Mouse (Mus musculus): ENCODE measurements at regions not wholly inside any gene's neighbourhood (a gene's known extent, or its start where the extent isn't known, plus 50 kb on each side); places are given as distances from the start of the nearest gene placed in this dataset.
A peak's percentile ranks its signal among the peaks of the same experiment; 100 is the strongest.

DNA sequence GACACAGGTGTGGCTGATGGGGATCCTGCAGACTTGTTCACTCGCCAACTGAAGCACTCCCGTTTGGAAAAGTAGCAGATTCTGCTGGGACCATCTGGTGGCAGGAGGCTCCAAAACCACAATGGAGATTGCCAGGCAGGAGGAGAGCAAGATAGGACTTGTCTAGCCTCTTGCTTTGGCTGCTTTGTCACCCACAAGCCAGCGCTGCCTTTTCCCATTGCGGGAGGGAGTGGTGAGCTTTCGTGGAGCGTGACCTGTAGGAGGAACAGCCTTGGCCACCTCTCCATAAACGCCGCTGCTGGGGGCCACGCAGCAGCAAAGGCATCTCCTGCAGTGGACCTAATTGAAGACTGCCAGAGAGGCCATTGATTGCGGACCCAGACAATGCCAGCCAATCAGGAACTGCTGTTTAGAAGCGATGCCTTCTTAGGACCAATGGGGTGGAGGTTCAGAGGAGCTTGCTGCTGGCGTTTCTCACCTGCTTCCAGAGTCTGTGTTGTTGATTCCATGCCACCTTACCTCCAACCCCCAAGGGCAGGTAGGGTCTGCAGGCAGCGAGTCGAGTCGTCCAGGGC, 70.3 kb downstream of the Gadd45g start:
- no peak for DNase-seq (ENCODE audit: low spot score)
- TF ChIP-seq POLR2A (IDR thresholded peaks at IDR 0.05; ENCODE audit: borderline replicate concordance, extremely low read depth, insufficient read depth, insufficient read length) = no peak
- 49% methylated on average over 15 of the region's 15 CpGs for WGBS
- no peak overlapping the region for H3K4me3 ChIP-seq (replicated peaks; ENCODE audit: low read length)
- no peaks in the 10 kb centered on the region for H3K36me3 ChIP-seq (ENCODE audit: control insufficient read depth, insufficient read depth, low read length)
- no peak overlapping the region for H3K27ac ChIP-seq (replicated peaks; ENCODE audit: low read depth, low read length)
- H3K4me2 ChIP-seq (replicated peaks; ENCODE audit: low read depth, low read length, severe bottlenecking) = no peak overlapping the region
- H3K9me3 ChIP-seq (ENCODE audit: control insufficient read depth, low read length) = no peaks in the 10 kb centered on the region
- H3K9ac ChIP-seq (ENCODE audit: low read depth, low read length, severe bottlenecking) = no peak overlapping the region
- H3K4me1 ChIP-seq (ENCODE audit: control insufficient read depth, insufficient read depth, low read length) = peaks cover 38% of the 10 kb centered on the region
- no peaks in the 10 kb centered on the region for H3K27me3 ChIP-seq (ENCODE audit: control insufficient read depth, insufficient read depth, low read length)
- ATAC-seq (ENCODE audit: low FRiP score, low read depth) = no peak

DNA sequence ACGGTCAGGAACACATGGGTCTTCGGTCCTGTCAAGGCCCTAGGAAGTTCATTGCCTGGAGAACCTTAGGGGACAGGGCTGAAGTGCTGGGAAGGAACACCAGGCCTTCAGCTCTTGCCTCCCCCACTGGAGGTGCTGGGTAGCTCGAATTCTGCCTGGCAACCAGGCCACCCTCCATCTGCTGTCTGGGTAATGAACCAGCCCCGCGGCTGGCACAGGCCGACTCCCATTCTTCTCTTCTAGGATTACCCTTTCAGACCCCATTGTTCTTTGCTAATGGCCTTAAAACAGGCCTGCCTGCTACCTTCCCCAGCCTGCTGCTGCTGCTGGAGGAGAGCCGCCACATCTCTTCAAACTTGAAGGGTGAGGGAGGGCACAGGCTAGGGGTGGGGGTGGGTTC, 71.2 kb downstream of the Gadd45g start:
- H3K4me2 ChIP-seq (replicated peaks; ENCODE audit: low read depth, low read length, severe bottlenecking) = no peak overlapping the region
- H3K4me1 ChIP-seq (ENCODE audit: control insufficient read depth, insufficient read depth, low read length) = peaks cover 38% of the 10 kb centered on the region
- no peaks in the 10 kb centered on the region for H3K9me3 ChIP-seq (ENCODE audit: control insufficient read depth, low read length)
- no peak overlapping the region for H3K27ac ChIP-seq (replicated peaks; ENCODE audit: low read depth, low read length)
- DNase-seq (ENCODE audit: low spot score) = no peak
- H3K4me3 ChIP-seq (replicated peaks; ENCODE audit: low read length) = no peak overlapping the region
- H3K9ac ChIP-seq (ENCODE audit: low read depth, low read length, severe bottlenecking) = no peak overlapping the region
- 43% methylated on average over 7 of the region's 7 CpGs for WGBS
- no peak for TF ChIP-seq POLR2A (IDR thresholded peaks at IDR 0.05; ENCODE audit: borderline replicate concordance, extremely low read depth, insufficient read depth, insufficient read length)
- H3K36me3 ChIP-seq (ENCODE audit: control insufficient read depth, insufficient read depth, low read length) = no peaks in the 10 kb centered on the region
- H3K27me3 ChIP-seq (ENCODE audit: control insufficient read depth, insufficient read depth, low read length) = no peaks in the 10 kb centered on the region
- no peak for ATAC-seq (ENCODE audit: low FRiP score, low read depth)

DNA sequence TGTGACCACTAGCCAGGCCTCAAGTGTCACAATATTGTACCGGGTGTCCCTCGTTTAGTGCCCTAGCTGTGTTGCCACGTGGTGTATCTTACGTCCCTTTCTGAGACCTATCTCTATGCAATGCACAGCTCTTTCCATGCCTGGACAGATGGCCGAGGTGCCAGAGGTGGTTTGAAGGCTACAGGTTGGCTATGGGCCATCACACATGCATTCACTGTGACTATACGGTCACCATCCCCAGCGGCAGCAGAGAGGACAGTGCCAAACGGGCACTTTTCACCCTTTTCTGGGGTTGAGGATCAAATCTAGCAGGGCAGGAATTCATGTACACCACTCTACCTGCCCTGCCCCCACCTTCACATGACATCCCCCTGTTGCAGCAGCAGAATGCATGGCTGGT, 71.6 kb downstream of the Gadd45g start:
- DNase-seq (ENCODE audit: low spot score) (no peak), ATAC-seq (ENCODE audit: low FRiP score, low read depth) (no peak)
- H3K4me1 ChIP-seq (ENCODE audit: control insufficient read depth, insufficient read depth, low read length) = peaks cover 38% of the 10 kb centered on the region
- H3K9ac ChIP-seq (ENCODE audit: low read depth, low read length, severe bottlenecking) = no peak overlapping the region
- H3K27ac ChIP-seq (replicated peaks; ENCODE audit: low read depth, low read length) = no peak overlapping the region
- 55% methylated on average over 8 of the region's 8 CpGs for WGBS
- no peaks in the 10 kb centered on the region for H3K9me3 ChIP-seq (ENCODE audit: control insufficient read depth, low read length)
- H3K4me2 ChIP-seq (replicated peaks; ENCODE audit: low read depth, low read length, severe bottlenecking) = no peak overlapping the region
- no peaks in the 10 kb centered on the region for H3K36me3 ChIP-seq (ENCODE audit: control insufficient read depth, insufficient read depth, low read length)
- no peaks in the 10 kb centered on the region for H3K27me3 ChIP-seq (ENCODE audit: control insufficient read depth, insufficient read depth, low read length)
- no peak for TF ChIP-seq POLR2A (IDR thresholded peaks at IDR 0.05; ENCODE audit: borderline replicate concordance, extremely low read depth, insufficient read depth, insufficient read length)
- H3K4me3 ChIP-seq (replicated peaks; ENCODE audit: low read length) = no peak overlapping the region

DNA sequence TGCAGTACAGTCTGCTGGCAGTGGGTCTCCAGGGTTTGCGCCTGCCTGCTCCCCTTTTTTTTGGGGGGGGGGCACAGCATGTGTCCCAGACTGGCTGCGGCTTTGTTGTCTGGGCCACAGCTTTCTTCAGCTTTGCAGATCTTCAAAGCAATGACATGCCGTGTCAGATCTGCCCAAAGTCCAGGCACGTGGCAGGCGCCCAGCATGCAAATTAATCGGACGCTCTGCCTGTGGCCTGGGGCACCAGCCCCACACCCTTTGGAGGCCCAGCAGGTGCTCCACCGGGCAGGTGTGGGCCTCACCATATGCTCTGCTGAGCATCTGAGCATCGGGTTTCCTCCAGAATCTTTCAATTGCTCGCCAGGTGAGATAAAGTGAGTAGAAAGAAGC, 72.3 kb downstream of the Gadd45g start:
- peaks cover 38% of the 10 kb centered on the region for H3K4me1 ChIP-seq (ENCODE audit: control insufficient read depth, insufficient read depth, low read length)
- DNase-seq (ENCODE audit: low spot score) (no peak), ATAC-seq (ENCODE audit: low FRiP score, low read depth) (no peak)
- H3K4me2 ChIP-seq (replicated peaks; ENCODE audit: low read depth, low read length, severe bottlenecking) = no peak overlapping the region
- no peak overlapping the region for H3K4me3 ChIP-seq (replicated peaks; ENCODE audit: low read length)
- no peak for TF ChIP-seq POLR2A (IDR thresholded peaks at IDR 0.05; ENCODE audit: borderline replicate concordance, extremely low read depth, insufficient read depth, insufficient read length)
- H3K27ac ChIP-seq (replicated peaks; ENCODE audit: low read depth, low read length) = no peak overlapping the region
- no peaks in the 10 kb centered on the region for H3K9me3 ChIP-seq (ENCODE audit: control insufficient read depth, low read length)
- WGBS = 18% methylated on average over 10 of the region's 10 CpGs
- H3K9ac ChIP-seq (ENCODE audit: low read depth, low read length, severe bottlenecking) = no peak overlapping the region
- H3K27me3 ChIP-seq (ENCODE audit: control insufficient read depth, insufficient read depth, low read length) = no peaks in the 10 kb centered on the region
- no peaks in the 10 kb centered on the region for H3K36me3 ChIP-seq (ENCODE audit: control insufficient read depth, insufficient read depth, low read length)

DNA sequence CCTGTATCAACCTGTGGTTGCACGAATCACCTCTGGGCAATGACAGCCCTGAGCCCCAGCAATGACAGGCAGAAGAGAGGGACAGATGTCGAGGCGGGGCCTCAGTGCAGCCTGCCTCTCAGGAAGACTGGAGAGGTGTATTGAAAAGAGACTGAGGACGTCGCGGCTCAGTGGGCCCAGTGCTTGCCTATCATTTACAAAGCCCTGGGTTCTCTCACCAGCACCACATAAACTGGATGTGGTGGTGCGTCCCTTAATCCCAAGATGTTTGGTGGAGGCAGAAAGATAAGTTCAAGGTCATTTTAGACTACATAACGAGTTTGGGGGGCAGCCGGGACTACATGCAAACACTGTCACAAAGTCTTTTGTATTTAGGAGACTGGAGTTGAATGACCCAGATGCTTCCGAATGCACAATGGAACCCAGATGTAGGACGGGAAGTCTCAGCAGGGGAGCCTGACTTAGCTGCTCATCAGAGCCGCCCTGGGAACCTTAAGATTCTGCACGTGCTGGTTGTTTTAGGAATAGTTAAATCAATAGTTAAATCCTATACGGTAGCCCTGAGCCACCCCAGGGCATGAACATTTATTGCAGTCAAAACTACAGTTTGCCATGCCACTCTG, 72.8 kb downstream of the Gadd45g start:
- peaks cover 38% of the 10 kb centered on the region for H3K4me1 ChIP-seq (ENCODE audit: control insufficient read depth, insufficient read depth, low read length)
- TF ChIP-seq POLR2A (IDR thresholded peaks at IDR 0.05; ENCODE audit: borderline replicate concordance, extremely low read depth, insufficient read depth, insufficient read length) = no peak
- no peaks in the 10 kb centered on the region for H3K27me3 ChIP-seq (ENCODE audit: control insufficient read depth, insufficient read depth, low read length)
- no peaks in the 10 kb centered on the region for H3K9me3 ChIP-seq (ENCODE audit: control insufficient read depth, low read length)
- no peaks in the 10 kb centered on the region for H3K36me3 ChIP-seq (ENCODE audit: control insufficient read depth, insufficient read depth, low read length)
- no peak overlapping the region for H3K4me2 ChIP-seq (replicated peaks; ENCODE audit: low read depth, low read length, severe bottlenecking)
- 14% methylated on average over 14 of the region's 14 CpGs for WGBS
- H3K4me3 ChIP-seq (replicated peaks; ENCODE audit: low read length) = no peak overlapping the region
- ATAC-seq (ENCODE audit: low FRiP score, low read depth) (no peak), DNase-seq (ENCODE audit: low spot score) (peak; percentile 26)
- no peak overlapping the region for H3K9ac ChIP-seq (ENCODE audit: low read depth, low read length, severe bottlenecking)
- no peak overlapping the region for H3K27ac ChIP-seq (replicated peaks; ENCODE audit: low read depth, low read length)

Data from limb, embryonic 14.5 days (tissue).